Mouse (Mus musculus) retina, postnatal 7 days (tissue): Measurements from ENCODE around the gene Gm21996.
"Not testable (repeated sequence)": the region's sequence is repeated elsewhere in the genome, so short reads cannot be mapped to it uniquely, and the experiment has no call there.

Experiments used
- DNase-seq: peaks from one replicate; pipeline ENCODE4 v3.0.0-alpha.2; 2012; ENCODE audit warnings: low read depth, low spot score

Gm21996 gene

GRCm38 (mm10) chrY:89745432-89745831, at the start of gene Gm21996:
Gene Gm21996 (minus strand): TSS chrY:89745532.
- DNase-seq: not testable (repeated sequence)
